Mouse (Mus musculus): ENCODE data around the gene Fbh1. TPM values are rescaled to one million over a fixed set of nuclear protein-coding genes. Genes with fewer than 3 reads are reported as not detected.

Gene Fbh1
- total RNA-seq, 2 experiments from 2014 or later: 64.8 to 66.2 TPM

- no peak for DNase-seq
Measured at GRCm38 (mm10) chr2:11722564-11722963, 54.8 kb downstream of the Fbh1 start.

GRCm38 (mm10) chr2:11718573-11718972, 58.8 kb downstream of the Fbh1 start:
- no peak for DNase-seq

GRCm38 (mm10) chr2:11714535-11714934, 62.8 kb downstream of the Fbh1 start:
- no peak for DNase-seq

GRCm38 (mm10) chr2:11713021-11713420, 64.4 kb downstream of the Fbh1 start:
- no peak for DNase-seq

- DNase-seq: peak; percentile 33 to 54
Measured at GRCm38 (mm10) chr2:11712483-11712990, 64.8 kb downstream of the Fbh1 start.

- peak in 1 of 2 experiments; percentile 59 for DNase-seq
Measured at GRCm38 (mm10) chr2:11710101-11710500, 67.3 kb downstream of the Fbh1 start.

GRCm38 (mm10) chr2:11708538-11708937, 68.8 kb downstream of the Fbh1 start:
- peak; percentile 41 to 59 for DNase-seq

- DNase-seq: peak; percentile 34 to 44
Measured at GRCm38 (mm10) chr2:11706746-11707065, 70.7 kb downstream of the Fbh1 start.

GRCm38 (mm10) chr2:11706030-11706745, 71.2 kb downstream of the Fbh1 start:
- DNase-seq: peak; percentile 18 to 45

GRCm38 (mm10) chr2:11705201-11706025, 72.0 kb downstream of the Fbh1 start, which contains the start of gene Il15ra:
Il15ra (plus strand) TSS chr2:11705290.
- peak; percentile 92 to 94 for DNase-seq

GRCm38 (mm10) chr2:11699905-11700304, 77.5 kb downstream of the Fbh1 start:
- DNase-seq: no peak

- DNase-seq: no peak
Measured at GRCm38 (mm10) chr2:11698994-11699393, 78.4 kb downstream of the Fbh1 start.

GRCm38 (mm10) chr2:11695867-11696266, 81.5 kb downstream of the Fbh1 start:
- DNase-seq: no peak

GRCm38 (mm10) chr2:11694104-11694503, 83.3 kb downstream of the Fbh1 start:
- DNase-seq: no peak

- no peak for DNase-seq
Measured at GRCm38 (mm10) chr2:11693352-11693751, 84.0 kb downstream of the Fbh1 start.

Other genes starting within 250 kb of the Fbh1 start
- gene Pfkfb3, start 223.5 kb downstream of the Fbh1 start, total RNA-seq (2021): 10 to 100 TPM; 11.3 to 23.2 TPM
- 10 to 100 TPM; 56.4 to 64.0 TPM for gene Rbm17, start 173.4 kb downstream of the Fbh1 start, total RNA-seq (2021)
- not detected for gene Gm17490, start 151.3 kb downstream of the Fbh1 start, total RNA-seq (2021)
- gene Il2ra, start 134.8 kb downstream of the Fbh1 start, total RNA-seq (2021): 1 to 10 TPM in 1 of 2 experiments, under 1 TPM in 1; 0.62 to 1.2 TPM
- gene Il15ra, start 72.3 kb downstream of the Fbh1 start, total RNA-seq (2021): 10 to 100 TPM; 29.6 to 30.6 TPM
- 10 to 100 TPM; 15.3 to 16.7 TPM for gene Ankrd16, start 294 bp upstream of the Fbh1 start, total RNA-seq (2021)